Mouse (Mus musculus): Measurements from ENCODE around the gene D330045A20Rik. TPM values are rescaled to one million over a fixed set of nuclear protein-coding genes. Genes with fewer than 3 reads are reported as not detected.
"Not testable (repeated sequence)": the region's sequence is repeated elsewhere in the genome, so short reads cannot be mapped to it uniquely, and the experiment has no call there.

The D330045A20Rik gene
- polyA plus RNA-seq, 1 experiment from 2014 or later = 2.1 TPM

DNA sequence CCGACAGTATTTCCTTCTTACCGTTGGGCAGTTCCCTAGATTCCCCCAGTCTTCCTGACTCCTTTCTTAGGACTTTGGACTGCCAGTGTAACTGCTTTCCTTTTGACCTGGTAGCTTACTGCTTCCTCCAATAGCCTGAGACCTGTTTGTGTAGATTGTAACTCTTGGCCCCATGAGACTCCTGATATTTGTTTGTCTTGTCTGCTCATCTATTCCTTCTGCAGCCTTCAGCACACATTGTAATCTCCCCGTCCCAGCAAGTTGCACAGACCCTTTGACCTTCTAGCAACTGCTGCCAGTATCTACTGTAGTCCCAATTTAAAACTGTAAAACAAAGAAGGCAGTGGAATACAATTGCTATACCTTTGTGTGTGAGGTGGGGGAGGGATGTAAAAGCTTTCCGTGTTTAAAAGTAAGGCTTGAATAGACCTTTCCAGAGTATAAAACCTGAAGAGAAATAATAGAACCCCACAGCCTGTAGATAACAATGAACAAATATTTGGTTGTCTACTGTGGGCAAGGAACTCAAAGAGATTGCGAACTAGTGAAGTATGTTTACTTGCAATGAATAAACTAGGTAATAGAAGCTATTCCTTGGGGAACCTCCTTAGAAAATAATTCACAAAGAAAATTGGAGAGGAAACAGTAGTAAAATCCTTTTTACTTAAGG, 82.2 kb downstream of the D330045A20Rik start:
- no peak for DNase-seq
- WGBS (ENCODE audit: insufficient replicate concordance) = 58% methylated on average over 5 of the region's 5 CpGs
- H3K4me3 ChIP-seq (ENCODE audit: low read depth, low read length) = no peak overlapping the region
- no peak overlapping the region for H3K27ac ChIP-seq (ENCODE audit: low read depth)
- no peak overlapping the region for H3K9ac ChIP-seq (replicated peaks)
- H3K27me3 ChIP-seq (ENCODE audit: insufficient read depth, low read length) = no peaks in the 10 kb centered on the region
- no peaks in the 10 kb centered on the region for H3K9me3 ChIP-seq (ENCODE audit: low read length)
- TF ChIP-seq EP300 (IDR thresholded peaks at IDR 0.05; ENCODE audit: low read depth) (no peak), CTCF (IDR thresholded peaks at IDR 0.05; ENCODE audit: low read depth) (no peak)
- H3K4me2 ChIP-seq (ENCODE audit: low read depth, low read length) = no peak overlapping the region; the same call in 1 of the 2 replicates
- no peaks in the 10 kb centered on the region for H3K4me1 ChIP-seq (ENCODE audit: insufficient read depth)
- no peak for ATAC-seq
- no peaks in the 10 kb centered on the region for H3K36me3 ChIP-seq (replicated peaks; ENCODE audit: insufficient read depth, low read length)

DNA sequence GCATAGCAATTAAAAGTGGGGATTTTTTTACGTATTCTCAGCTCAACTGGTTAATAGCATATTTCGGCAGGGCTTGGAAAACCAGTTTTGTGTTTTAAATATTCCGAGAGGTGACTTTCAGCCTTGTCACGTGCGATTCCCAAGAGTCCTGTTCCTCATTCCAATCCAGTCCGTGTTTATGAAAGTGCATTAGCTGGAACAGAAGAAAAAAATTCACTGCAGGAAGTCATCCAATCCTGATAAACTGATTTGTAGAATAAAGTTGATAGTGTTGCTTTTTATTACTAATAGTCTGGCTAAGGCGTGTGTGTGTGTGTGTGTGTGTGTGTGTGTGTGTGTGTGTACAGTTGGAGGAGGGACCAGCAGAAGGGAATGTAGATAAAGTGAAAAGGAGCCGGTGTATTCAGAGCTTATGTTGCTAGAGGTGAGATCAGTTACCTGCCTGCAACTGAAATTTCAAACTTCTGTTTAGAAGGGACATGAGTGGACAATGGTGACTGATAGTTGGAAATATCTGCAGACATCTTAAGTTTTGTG, 82.8 kb downstream of the D330045A20Rik start, which contains the start of gene Rnf128:
Gene Rnf128, plus strand, starts transcription at position 392 of the 537 bp plus-strand sequence.
- Histone ChIP-seq H3K4me1 (ENCODE audit: insufficient read depth) (no peaks in the 10 kb centered on the region), H3K4me2 (ENCODE audit: low read depth, low read length) (no peak within 1 kb of the TSS; the same call in 1 of the 2 replicates), H3K9ac (replicated peaks) (no peak within 1 kb of the TSS), H3K4me3 (ENCODE audit: low read depth, low read length) (no peak within 1 kb of the TSS), H3K27ac (ENCODE audit: low read depth) (no peak within 1 kb of the TSS), H3K27me3 (ENCODE audit: insufficient read depth, low read length) (no peaks in the 10 kb centered on the region), H3K36me3 (replicated peaks; ENCODE audit: insufficient read depth, low read length) (no peaks in the 10 kb centered on the region), H3K9me3 (ENCODE audit: low read length) (no peaks in the 10 kb centered on the region)
- TF ChIP-seq EP300 (IDR thresholded peaks at IDR 0.05; ENCODE audit: low read depth) (no peak), CTCF (IDR thresholded peaks at IDR 0.05; ENCODE audit: low read depth) (no peak)
- DNase-seq = no peak
- 66% methylated on average over 8 of the region's 8 CpGs for WGBS (ENCODE audit: insufficient replicate concordance)
- no peak for ATAC-seq

DNA sequence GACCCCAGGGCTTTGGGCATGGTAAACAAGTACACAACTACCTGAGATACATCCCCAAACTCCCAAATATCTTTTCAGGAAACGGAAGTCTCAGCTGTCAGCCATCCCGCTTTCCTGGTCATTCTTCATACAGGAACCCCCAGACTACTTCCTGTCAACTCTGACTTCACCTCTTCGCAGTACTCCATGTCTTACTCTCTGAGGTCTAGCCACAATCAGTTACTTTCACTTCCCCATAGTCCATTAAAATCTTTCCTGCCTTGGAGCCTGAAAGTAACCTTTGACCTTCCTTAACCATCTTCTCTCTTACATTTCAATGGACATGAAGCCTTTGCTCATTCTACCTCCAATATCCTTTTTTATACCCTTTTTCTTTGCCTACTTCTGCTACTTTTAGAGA, 89.9 kb downstream of the D330045A20Rik start:
- 76% methylated on average over 3 of the region's 3 CpGs for WGBS (ENCODE audit: insufficient replicate concordance)
- H3K36me3 ChIP-seq (replicated peaks; ENCODE audit: insufficient read depth, low read length) = no peaks in the 10 kb centered on the region
- H3K27ac ChIP-seq (ENCODE audit: low read depth) = no peak overlapping the region
- no peak overlapping the region for H3K9ac ChIP-seq (replicated peaks)
- H3K27me3 ChIP-seq (ENCODE audit: insufficient read depth, low read length) = no peaks in the 10 kb centered on the region
- no peak overlapping the region for H3K4me2 ChIP-seq (ENCODE audit: low read depth, low read length)
- H3K4me1 ChIP-seq (ENCODE audit: insufficient read depth) = no peaks in the 10 kb centered on the region
- H3K4me3 ChIP-seq (ENCODE audit: low read depth, low read length) = no peak overlapping the region
- H3K9me3 ChIP-seq (ENCODE audit: low read length) = no peaks in the 10 kb centered on the region
- ATAC-seq = no peak
- DNase-seq = no peak
- TF ChIP-seq EP300 (IDR thresholded peaks at IDR 0.05; ENCODE audit: low read depth) = no peak
- TF ChIP-seq CTCF (IDR thresholded peaks at IDR 0.05; ENCODE audit: low read depth) = no peak

DNA sequence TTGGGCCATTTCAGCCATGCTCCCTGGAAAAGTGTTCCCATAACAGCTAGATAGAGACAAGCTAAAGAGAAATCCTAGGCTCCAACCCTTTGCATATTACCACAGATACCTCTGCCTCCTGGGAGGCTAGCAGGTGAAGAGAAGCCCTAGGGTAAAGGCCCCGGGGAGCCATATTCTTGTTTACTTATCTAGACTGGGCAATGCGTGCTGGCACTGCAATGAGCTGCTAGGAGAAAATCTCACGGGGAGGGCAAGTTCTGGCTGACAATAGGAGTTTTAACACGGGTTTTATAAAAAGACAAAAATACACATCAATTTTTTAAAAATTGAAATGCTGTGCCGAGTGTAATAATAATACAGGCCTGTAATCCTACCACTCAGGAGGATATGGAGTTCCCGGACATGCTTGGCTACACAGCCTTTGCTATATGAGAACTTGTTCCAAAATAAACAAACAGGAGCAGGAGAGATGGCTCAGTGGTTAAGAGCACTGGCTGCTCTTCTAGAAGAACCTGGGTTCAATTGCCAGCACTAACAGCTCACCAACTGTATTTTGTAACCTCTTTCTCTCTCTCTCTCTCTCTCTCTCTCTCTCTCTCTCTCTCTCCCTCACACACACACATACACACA, 98.6 kb downstream of the D330045A20Rik start:
- no peak for TF ChIP-seq CTCF (IDR thresholded peaks at IDR 0.05; ENCODE audit: low read depth)
- no peak for TF ChIP-seq EP300 (IDR thresholded peaks at IDR 0.05; ENCODE audit: low read depth)
- Histone ChIP-seq H3K27me3 (ENCODE audit: insufficient read depth, low read length) (no peaks in the 10 kb centered on the region), H3K36me3 (replicated peaks; ENCODE audit: insufficient read depth, low read length) (no peaks in the 10 kb centered on the region), H3K27ac (ENCODE audit: low read depth) (no peak overlapping the region), H3K4me3 (ENCODE audit: low read depth, low read length) (no peak overlapping the region), H3K9me3 (ENCODE audit: low read length) (no peaks in the 10 kb centered on the region), H3K4me1 (ENCODE audit: insufficient read depth) (no peaks in the 10 kb centered on the region), H3K9ac (replicated peaks) (no peak overlapping the region), H3K4me2 (ENCODE audit: low read depth, low read length) (no peak overlapping the region)
- WGBS (ENCODE audit: insufficient replicate concordance) = 65% methylated on average over 6 of the region's 6 CpGs
- no peak for ATAC-seq
- DNase-seq = no peak

DNA sequence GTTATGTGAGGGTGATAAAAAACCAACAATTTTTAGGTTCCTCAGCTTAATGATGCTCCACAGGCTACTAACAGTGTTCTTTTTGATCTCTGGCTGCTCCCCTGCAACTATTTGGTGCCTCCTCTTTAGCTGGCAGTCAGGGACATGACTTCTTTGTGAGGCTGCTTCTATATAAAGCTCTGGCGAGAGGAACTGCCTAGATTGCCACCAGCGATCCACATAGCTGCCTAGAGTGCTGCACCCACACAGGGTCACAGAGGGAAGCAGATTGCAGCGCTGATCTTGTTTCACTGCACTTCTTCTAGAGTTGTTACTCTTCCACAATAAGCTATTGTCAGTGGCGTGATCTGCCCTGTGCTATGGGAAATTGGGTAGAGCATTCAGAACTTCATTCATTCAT, 103.4 kb downstream of the D330045A20Rik start:
- H3K27ac ChIP-seq (ENCODE audit: low read depth) = no peak overlapping the region
- H3K9me3 ChIP-seq (ENCODE audit: low read length) = no peaks in the 10 kb centered on the region
- no peak for TF ChIP-seq EP300 (IDR thresholded peaks at IDR 0.05; ENCODE audit: low read depth)
- TF ChIP-seq CTCF (IDR thresholded peaks at IDR 0.05; ENCODE audit: low read depth) = no peak
- no peak overlapping the region for H3K9ac ChIP-seq (replicated peaks)
- H3K27me3 ChIP-seq (ENCODE audit: insufficient read depth, low read length) = no peaks in the 10 kb centered on the region
- H3K36me3 ChIP-seq (replicated peaks; ENCODE audit: insufficient read depth, low read length) = no peaks in the 10 kb centered on the region
- H3K4me2 ChIP-seq (ENCODE audit: low read depth, low read length) = no peak overlapping the region
- no peak overlapping the region for H3K4me3 ChIP-seq (ENCODE audit: low read depth, low read length)
- no peaks in the 10 kb centered on the region for H3K4me1 ChIP-seq (ENCODE audit: insufficient read depth)
- ATAC-seq = no peak
- 48% methylated on average over 4 of the region's 4 CpGs for WGBS (ENCODE audit: insufficient replicate concordance)
- DNase-seq = no peak

DNA sequence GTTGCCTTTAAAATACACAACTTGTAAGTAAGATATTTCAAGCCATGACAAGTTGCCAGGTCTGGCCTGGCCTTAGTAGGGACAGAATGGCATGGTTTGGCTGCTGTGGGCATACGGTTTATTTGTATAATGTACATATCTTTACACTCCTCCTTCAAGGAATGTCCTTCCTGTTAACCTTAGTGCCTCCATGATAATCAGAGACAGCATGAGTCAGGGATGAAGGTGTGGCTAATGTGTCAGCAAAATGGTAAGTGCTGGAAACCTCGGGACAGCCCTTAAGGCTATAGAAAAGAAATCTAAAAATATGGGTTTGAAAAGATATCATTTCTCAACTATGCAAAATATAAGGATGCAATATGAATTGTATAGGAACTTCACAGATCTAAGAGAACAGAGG, 106.5 kb downstream of the D330045A20Rik start:
- H3K9me3 ChIP-seq (ENCODE audit: low read length); ATAC-seq; H3K36me3 ChIP-seq (replicated peaks; ENCODE audit: insufficient read depth, low read length); H3K27ac ChIP-seq (ENCODE audit: low read depth); H3K4me3 ChIP-seq (ENCODE audit: low read depth, low read length); H3K9ac ChIP-seq (replicated peaks); H3K27me3 ChIP-seq (ENCODE audit: insufficient read depth, low read length); H3K4me1 ChIP-seq (ENCODE audit: insufficient read depth); H3K4me2 ChIP-seq (ENCODE audit: low read depth, low read length); DNase-seq: not testable (repeated sequence)
- 64% methylated on average over 2 of the region's 2 CpGs for WGBS (ENCODE audit: insufficient replicate concordance)
